Mouse (Mus musculus) neural tube, embryonic 15.5 days (tissue): ENCODE measurements around the gene Tmem161a. TPM values are rescaled to one million over a fixed set of nuclear protein-coding genes. Genes with fewer than 3 reads are reported as not detected.

Experiments
- ATAC-seq: fragments of 200-750 bp; cut with Nextera tagmentation; 2 replicates; pipeline ENCODE4 v1.8.0; 2017; ENCODE audit warnings: mild to moderate bottlenecking, moderate TSS enrichment, moderate library complexity; ENCODE audit not compliant: low FRiP score
- H3K27ac ChIP-seq: fragments of 300-500 bp; sonication (generic); replicated peaks from 2 replicates; pipeline ENCODE4 v1.5.1; 2015; ENCODE audit warnings: mild to moderate bottlenecking, inconsistent platforms
- H3K27me3 ChIP-seq: fragments of 300-500 bp; sonication (generic); replicated peaks from 2 replicates; pipeline ENCODE4 v1.6.1; 2015; ENCODE audit warnings: inconsistent platforms
- H3K36me3 ChIP-seq: fragments of 300-500 bp; sonication (generic); 2 replicates; pipeline ENCODE4 v1.6.1; 2015; ENCODE audit warnings: inconsistent platforms
- H3K4me1 ChIP-seq: fragments of 300-500 bp; sonication (generic); 2 replicates; pipeline ENCODE4 v1.6.1; 2015; ENCODE audit warnings: inconsistent platforms
- H3K4me2 ChIP-seq: fragments of 300-500 bp; sonication (generic); 2 replicates; pipeline ENCODE4 v1.6.1; 2015; ENCODE audit warnings: inconsistent platforms, mild to moderate bottlenecking, moderate library complexity
- H3K4me3 ChIP-seq: fragments of 300-500 bp; sonication (generic); replicated peaks from 2 replicates; pipeline ENCODE4 v1.5.1; 2015; ENCODE audit warnings: mild to moderate bottlenecking, inconsistent platforms
- H3K9ac ChIP-seq: fragments of 300-500 bp; sonication (generic); replicated peaks from 2 replicates; pipeline ENCODE4 v1.6.1; 2015; ENCODE audit warnings: mild to moderate bottlenecking, inconsistent platforms
- H3K9me3 ChIP-seq: fragments of 300-500 bp; sonication (generic); replicated peaks from 2 replicates; pipeline ENCODE4 v1.6.1; 2016; ENCODE audit warnings: inconsistent platforms
- WGBS: fragments of 180-500 bp; shearing (Covaris S2); methylation state at CpG from one replicate; pipeline ENCODE4 v1.1.7; 2015; ENCODE audit warnings: mixed read lengths; 5-methylcytosine and 5-hydroxymethylcytosine counted together
- polyA plus RNA-seq: library from polyadenylated mRNA; unstranded; fragments of >200 nt; fragmentation: Nextera tagmentation; extraction: Ambion mirVana; gene quantifications from 2 replicates; pipeline ENCODE4 v1.2.1, GENCODE M21; 2015

The Tmem161a gene
- 51.1 and 54.0 TPM in 2 replicates for polyA plus RNA-seq

DNA sequence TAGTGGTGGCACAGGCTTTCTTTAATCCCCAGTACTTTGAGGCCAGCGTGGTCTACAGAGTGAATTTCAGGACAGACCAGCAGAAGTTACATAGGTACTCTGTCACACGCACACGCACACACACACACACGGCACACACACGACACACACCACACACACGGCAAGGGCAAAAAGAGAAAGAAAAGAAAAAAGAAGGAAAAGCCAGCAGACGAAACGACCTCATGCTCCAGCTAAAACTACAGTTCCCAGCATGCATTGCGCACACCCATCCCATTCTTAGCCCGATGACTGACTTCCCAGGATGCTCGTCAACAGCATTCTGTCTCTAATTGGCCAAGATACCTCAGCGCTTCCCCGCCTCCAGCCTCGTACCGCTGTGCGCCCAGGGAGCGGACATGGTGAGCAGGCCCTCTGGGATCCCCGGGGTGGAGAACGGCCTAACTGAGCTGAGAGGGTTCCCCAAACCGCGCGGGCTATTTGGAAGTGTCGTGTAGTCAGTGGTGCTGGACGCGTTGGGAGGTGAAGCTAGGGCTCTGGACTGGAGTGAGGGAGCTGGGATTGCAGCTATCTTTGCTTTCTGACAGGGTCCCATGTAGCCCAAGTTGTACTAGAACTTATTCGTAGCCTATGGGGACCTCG, at the start of gene Tmem161a:
Tmem161a (plus strand) TSS at position 314 of the 639 bp plus-strand sequence.
- 3% methylated on average over 27 of the region's 27 CpGs for WGBS
- Histone ChIP-seq H3K4me2 (peak within 1 kb of the TSS; percentile 63), H3K27me3 (no peaks in the 10 kb centered on the region; the same call in 1 of the 2 replicates), H3K9me3 (no peaks in the 10 kb centered on the region), H3K9ac (peak within 1 kb of the TSS; percentile 73), H3K36me3 (peaks cover 6% of the 10 kb centered on the region; the same call in 1 of the 2 replicates), H3K4me3 (peak within 1 kb of the TSS; percentile 67), H3K4me1 (peaks cover 26% of the 10 kb centered on the region), H3K27ac (no peak within 1 kb of the TSS; the same call in 1 of the 2 replicates)
- peak; percentile 96 for ATAC-seq

GRCm38 (mm10) chr8:70122863-70123262, 49.3 kb upstream of the Tmem161a start:
- H3K9ac ChIP-seq, result no peak overlapping the region
- ATAC-seq, result no peak
- H3K4me1 ChIP-seq, result peaks cover 14% of the 10 kb centered on the region
- H3K9me3 ChIP-seq, result no peaks in the 10 kb centered on the region
- no peaks in the 10 kb centered on the region for H3K36me3 ChIP-seq
- H3K27ac ChIP-seq, result no peak overlapping the region
- no peak overlapping the region for H3K4me3 ChIP-seq
- WGBS, result 55% methylated on average over 2 of the region's 2 CpGs
- H3K4me2 ChIP-seq, result no peak overlapping the region
- H3K27me3 ChIP-seq, result peaks cover 5% of the 10 kb centered on the region; the same call in 1 of the 2 replicates

- Histone ChIP-seq H3K27me3 (peaks cover 5% of the 10 kb centered on the region; the same call in 1 of the 2 replicates), H3K4me1 (peaks cover 12% of the 10 kb centered on the region), H3K4me3 (no peak overlapping the region), H3K4me2 (no peak overlapping the region), H3K27ac (no peak overlapping the region), H3K9me3 (no peaks in the 10 kb centered on the region), H3K36me3 (no peaks in the 10 kb centered on the region), H3K9ac (no peak overlapping the region)
- WGBS, result 72% methylated on average over 8 of the region's 8 CpGs
- no peak for ATAC-seq
Measured at GRCm38 (mm10) chr8:70124992-70125391, 47.2 kb upstream of the Tmem161a start.

- peak; percentile 16; the same call in 1 of the 2 replicates for ATAC-seq
- Histone ChIP-seq H3K4me1 (peaks cover 31% of the 10 kb centered on the region), H3K36me3 (no peaks in the 10 kb centered on the region; the same call in 1 of the 2 replicates), H3K4me2 (no peak overlapping the region), H3K9me3 (no peaks in the 10 kb centered on the region), H3K27me3 (peaks cover 5% of the 10 kb centered on the region; the same call in 1 of the 2 replicates), H3K27ac (peak overlapping the region; percentile 77), H3K9ac (no peak overlapping the region), H3K4me3 (no peak overlapping the region)
- 65% methylated on average over 3 of the region's 3 CpGs for WGBS
Measured at GRCm38 (mm10) chr8:70128435-70128834, 43.7 kb upstream of the Tmem161a start.

GRCm38 (mm10) chr8:70129309-70129952, 42.7 kb upstream of the Tmem161a start:
- WGBS, result 64% methylated on average over 9 of the region's 9 CpGs
- peak; percentile 54 for ATAC-seq
- peaks cover 5% of the 10 kb centered on the region; the same call in 1 of the 2 replicates for H3K27me3 ChIP-seq

GRCm38 (mm10) chr8:70130066-70130465, 42.1 kb upstream of the Tmem161a start:
- Histone ChIP-seq H3K4me3 (no peak overlapping the region), H3K4me2 (no peak overlapping the region), H3K27ac (peak overlapping the region; percentile 77), H3K27me3 (peaks cover 2% of the 10 kb centered on the region; the same call in 1 of the 2 replicates), H3K9me3 (no peaks in the 10 kb centered on the region), H3K9ac (no peak overlapping the region), H3K36me3 (peaks cover 16% of the 10 kb centered on the region), H3K4me1 (peaks cover 31% of the 10 kb centered on the region)
- WGBS, result 92% methylated on average over 3 of the region's 3 CpGs
- no peak for ATAC-seq

More at GRCm38 (mm10) chr8:70129309-70129952, 42.7 kb upstream of the Tmem161a start:
- no peaks in the 10 kb centered on the region for H3K9me3 ChIP-seq
- H3K9ac ChIP-seq, result no peak overlapping the region
- no peak overlapping the region for H3K4me3 ChIP-seq
- peaks cover 10% of the 10 kb centered on the region for H3K36me3 ChIP-seq
- peaks cover 31% of the 10 kb centered on the region for H3K4me1 ChIP-seq
- H3K27ac ChIP-seq, result peak overlapping the region; percentile 77
- no peak overlapping the region for H3K4me2 ChIP-seq

DNA sequence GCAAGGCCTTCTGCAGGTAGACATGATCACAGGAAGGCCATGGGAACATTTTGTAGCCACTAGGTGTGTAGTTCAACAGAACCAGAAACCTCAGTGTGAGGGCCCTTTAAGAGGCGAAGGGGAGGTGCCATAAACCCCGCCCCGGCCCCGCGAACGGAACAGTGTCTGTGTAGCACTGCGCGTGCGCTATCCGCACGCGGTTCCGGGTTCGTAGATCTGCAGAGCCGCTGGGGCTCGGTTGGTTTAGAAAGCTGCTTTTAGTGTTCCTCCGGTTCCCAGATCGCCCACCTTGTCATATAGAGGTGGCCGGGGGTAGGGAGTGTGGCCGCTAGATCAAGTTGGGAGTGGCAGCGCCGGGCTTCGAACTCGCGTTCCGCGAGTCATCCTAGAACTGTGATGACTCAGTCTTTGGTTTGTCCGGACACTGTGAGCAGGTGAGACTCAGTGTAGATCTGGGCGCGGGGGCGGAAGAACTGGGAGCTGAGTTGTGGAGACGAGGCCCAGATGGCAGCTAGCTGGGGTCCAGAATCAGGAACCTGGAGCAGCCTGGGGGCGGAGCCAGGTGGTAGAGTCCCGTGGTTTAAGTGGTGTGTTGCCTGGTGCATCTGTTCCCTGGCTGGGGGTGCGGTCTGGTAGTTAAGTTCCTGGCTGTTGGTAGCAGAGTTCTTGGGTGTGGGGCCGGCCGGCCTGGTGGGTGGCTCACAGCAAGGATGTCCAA, 40.8 kb upstream of the Tmem161a start, which contains the start of gene Nr2c2ap:
Nr2c2ap (plus strand) TSS at position 168 of the 718 bp plus-strand sequence.
- H3K4me1 ChIP-seq, result peaks cover 31% of the 10 kb centered on the region
- WGBS, result 3% methylated on average over 37 of the region's 37 CpGs
- peak within 1 kb of the TSS; percentile 56 for H3K9ac ChIP-seq
- H3K36me3 ChIP-seq, result peaks cover 27% of the 10 kb centered on the region
- ATAC-seq, result peak; percentile 84
- no peaks in the 10 kb centered on the region for H3K27me3 ChIP-seq
- peak within 1 kb of the TSS; percentile 82 for H3K4me3 ChIP-seq
- peak within 1 kb of the TSS; percentile 94 for H3K4me2 ChIP-seq
- no peaks in the 10 kb centered on the region for H3K9me3 ChIP-seq
- H3K27ac ChIP-seq, result peak within 1 kb of the TSS; percentile 77

GRCm38 (mm10) chr8:70134086-70134485, 38.1 kb upstream of the Tmem161a start:
- no peak for ATAC-seq
- 95% methylated on average over 5 of the region's 5 CpGs for WGBS
- Histone ChIP-seq H3K4me1 (peaks cover 40% of the 10 kb centered on the region), H3K4me3 (no peak overlapping the region), H3K27ac (no peak overlapping the region), H3K4me2 (no peak overlapping the region), H3K9ac (no peak overlapping the region), H3K9me3 (no peaks in the 10 kb centered on the region), H3K27me3 (no peaks in the 10 kb centered on the region), H3K36me3 (peaks cover 27% of the 10 kb centered on the region)

GRCm38 (mm10) chr8:70134931-70135330, 37.2 kb upstream of the Tmem161a start:
- no peak overlapping the region for H3K4me2 ChIP-seq
- no peaks in the 10 kb centered on the region for H3K27me3 ChIP-seq
- no peak overlapping the region for H3K4me3 ChIP-seq
- peaks cover 27% of the 10 kb centered on the region for H3K36me3 ChIP-seq
- peaks cover 37% of the 10 kb centered on the region for H3K4me1 ChIP-seq
- H3K27ac ChIP-seq, result no peak overlapping the region
- H3K9me3 ChIP-seq, result no peaks in the 10 kb centered on the region
- WGBS, result 94% methylated on average over 9 of the region's 9 CpGs
- ATAC-seq, result no peak
- H3K9ac ChIP-seq, result no peak overlapping the region

DNA sequence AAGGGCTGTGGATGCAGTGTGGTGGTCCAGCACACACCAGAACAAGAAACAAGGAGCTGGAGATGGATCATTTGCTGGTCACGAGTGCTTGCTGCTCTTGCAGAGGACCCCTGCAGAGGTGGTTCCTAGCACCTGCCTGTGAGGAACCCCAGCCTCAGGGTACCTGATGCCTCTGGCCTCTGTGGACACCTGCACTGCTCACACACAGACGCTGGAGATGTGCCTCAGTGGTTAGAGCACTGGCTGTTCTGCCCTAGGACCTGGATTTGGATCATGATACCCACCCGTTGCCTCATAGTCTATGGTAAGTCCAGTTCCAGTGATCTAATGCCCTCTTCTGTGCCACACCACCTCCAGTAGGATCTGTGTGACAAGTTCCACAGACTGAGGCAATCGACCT, 35.6 kb upstream of the Tmem161a start:
- Histone ChIP-seq H3K4me3 (no peak overlapping the region), H3K36me3 (peaks cover 27% of the 10 kb centered on the region), H3K4me2 (no peak overlapping the region), H3K27ac (no peak overlapping the region), H3K27me3 (no peaks in the 10 kb centered on the region), H3K4me1 (peaks cover 36% of the 10 kb centered on the region), H3K9ac (no peak overlapping the region), H3K9me3 (no peaks in the 10 kb centered on the region)
- no peak for ATAC-seq
- 89% methylated on average over 4 of the region's 4 CpGs for WGBS

DNA sequence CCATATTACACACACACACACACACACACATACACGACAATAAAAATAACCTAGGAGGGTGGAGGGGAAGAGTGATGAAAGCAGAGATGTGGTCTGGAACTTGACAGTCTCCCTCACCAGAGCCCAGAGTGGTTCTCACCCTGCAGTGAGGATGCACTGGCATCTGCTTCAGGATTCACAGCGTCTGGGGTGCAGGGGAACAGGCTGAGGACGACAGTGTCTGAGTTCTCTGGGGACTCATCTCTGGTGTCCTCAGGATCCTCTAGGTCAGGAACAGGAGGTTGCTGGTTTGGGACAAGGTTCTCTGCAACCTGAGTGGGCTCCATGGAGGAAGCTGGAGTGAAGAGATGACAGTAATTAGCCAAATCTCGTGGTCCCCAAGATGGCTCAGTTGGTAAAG, 34.3 kb upstream of the Tmem161a start:
- Histone ChIP-seq H3K27me3 (no peaks in the 10 kb centered on the region), H3K4me3 (peak overlapping the region; percentile 73; the same call in 1 of the 2 replicates), H3K36me3 (peaks cover 36% of the 10 kb centered on the region), H3K9ac (peak overlapping the region; percentile 44; the same call in 1 of the 2 replicates), H3K27ac (no peak overlapping the region), H3K9me3 (no peaks in the 10 kb centered on the region), H3K4me1 (peaks cover 25% of the 10 kb centered on the region), H3K4me2 (peak overlapping the region; percentile 78)
- no peak for ATAC-seq
- WGBS, result 84% methylated on average over 4 of the region's 4 CpGs
